Mouse (Mus musculus) erythroblast, embryonic 14.5 days (primary cell): Measurements from ENCODE around the gene Etv5.

Experiments used
- GATA1 ChIP-seq: IDR thresholded peaks from 2 replicates; pipeline ENCODE4 v1.6.1; 2012; ENCODE audit warnings: low read length, inconsistent platforms, mixed read lengths
- TAL1 ChIP-seq: IDR thresholded peaks from 3 replicates; pipeline ENCODE4 v1.6.1; 2012; ENCODE audit warnings: low read length, inconsistent platforms, mixed read lengths

DNA sequence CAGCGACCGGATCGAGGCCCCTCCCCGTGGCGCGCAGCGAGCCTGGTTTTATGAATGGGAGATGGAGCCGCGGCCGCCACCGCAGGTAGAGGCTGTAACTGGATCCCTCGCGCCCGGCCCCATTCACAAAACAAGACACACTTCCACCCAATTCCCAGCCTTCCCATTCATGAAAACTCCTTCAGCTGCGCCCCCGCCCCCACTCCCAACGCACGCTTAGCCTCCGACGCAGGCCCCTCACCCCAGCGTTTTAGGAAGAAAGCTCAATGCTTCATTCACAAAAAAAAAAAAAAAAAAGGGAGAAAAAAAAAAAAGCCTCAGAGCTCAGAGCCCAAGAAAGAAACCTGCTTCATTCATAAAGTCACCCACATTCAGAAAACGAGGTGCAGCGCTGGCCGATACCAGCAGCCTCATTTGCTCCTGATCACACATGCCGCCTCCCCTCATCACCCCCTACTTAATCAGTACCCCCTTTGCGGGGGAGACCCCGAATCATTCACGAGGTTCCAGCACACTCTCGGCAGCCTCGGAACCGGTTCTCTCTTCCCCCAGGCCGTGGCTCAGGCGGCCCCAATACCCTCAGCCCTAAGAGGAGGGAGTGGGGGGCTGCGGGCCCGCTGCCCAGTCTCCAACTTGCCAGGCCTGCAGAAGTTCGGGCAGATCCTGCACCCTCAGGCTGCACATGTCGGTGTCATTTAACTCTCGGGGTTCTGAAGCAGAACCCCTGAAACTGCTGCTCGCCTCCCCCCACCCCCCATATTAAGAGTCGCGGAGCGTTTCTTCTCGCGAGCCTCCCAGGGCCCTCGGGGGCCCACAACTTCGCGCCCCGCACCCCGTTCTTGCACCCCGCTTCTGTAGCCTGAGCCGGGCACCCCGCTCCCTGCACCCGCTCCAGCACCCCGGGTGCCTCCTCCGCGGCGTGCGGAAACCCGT, 812 bp downstream of the Etv5 start:
- TF ChIP-seq TAL1 (no peak), GATA1 (no peak)
